Mouse (Mus musculus): ENCODE measurements at regions not wholly inside any gene's neighbourhood (a gene's known extent, or its start where the extent isn't known, plus 50 kb on each side); places are given as distances from the start of the nearest gene placed in this dataset.

GRCm38 (mm10) chr12:12570563-12571251 is 308.8 kb downstream of the Fam49a start:
- H3K9me3 ChIP-seq (ENCODE audit: low read length): no peaks in the 10 kb centered on the region
- WGBS: 93% methylated on average over 7 of the region's 7 CpGs
- ATAC-seq (no peak), DNase-seq (ENCODE audit: low spot score) (no peak)
- no peak overlapping the region for H3K4me3 ChIP-seq (ENCODE audit: low read length)
- H3K4me1 ChIP-seq (ENCODE audit: insufficient read depth, low read length): no peaks in the 10 kb centered on the region
- TF ChIP-seq CTCF (IDR thresholded peaks at IDR 0.05; ENCODE audit: low read depth): no peak
- no peaks in the 10 kb centered on the region for H3K27me3 ChIP-seq (ENCODE audit: insufficient read depth, low read length)
- no peak overlapping the region for H3K27ac ChIP-seq
- H3K36me3 ChIP-seq (ENCODE audit: insufficient read depth, low read length): no peaks in the 10 kb centered on the region
- no peak overlapping the region for H3K4me2 ChIP-seq (ENCODE audit: low read depth, low read length)
- no peak overlapping the region for H3K9ac ChIP-seq (replicated peaks; ENCODE audit: low read length)

- TF ChIP-seq CTCF (IDR thresholded peaks at IDR 0.05; ENCODE audit: low read depth): no peak
- H3K27me3 ChIP-seq (ENCODE audit: insufficient read depth, low read length): no peaks in the 10 kb centered on the region
- H3K4me3 ChIP-seq (ENCODE audit: low read length): no peak overlapping the region
- H3K4me1 ChIP-seq (ENCODE audit: insufficient read depth, low read length): no peaks in the 10 kb centered on the region
- no peaks in the 10 kb centered on the region for H3K36me3 ChIP-seq (ENCODE audit: insufficient read depth, low read length)
- no peak overlapping the region for H3K9ac ChIP-seq (replicated peaks; ENCODE audit: low read length)
- WGBS: 91% methylated on average over 3 of the region's 3 CpGs
- H3K4me2 ChIP-seq (ENCODE audit: low read depth, low read length): no peak overlapping the region
- DNase-seq (ENCODE audit: low spot score) (no peak), ATAC-seq (no peak)
- H3K27ac ChIP-seq: no peak overlapping the region
- H3K9me3 ChIP-seq (ENCODE audit: low read length): no peaks in the 10 kb centered on the region
Observed at GRCm38 (mm10) chr12:12567734-12568104, 305.8 kb downstream of the Fam49a start.

GRCm38 (mm10) chr12:12567058-12567733 is 305.3 kb downstream of the Fam49a start:
- Histone ChIP-seq H3K9me3 (ENCODE audit: low read length) (no peaks in the 10 kb centered on the region), H3K27ac (no peak overlapping the region), H3K4me3 (ENCODE audit: low read length) (no peak overlapping the region), H3K27me3 (ENCODE audit: insufficient read depth, low read length) (no peaks in the 10 kb centered on the region), H3K4me2 (ENCODE audit: low read depth, low read length) (no peak overlapping the region), H3K9ac (replicated peaks; ENCODE audit: low read length) (no peak overlapping the region), H3K36me3 (ENCODE audit: insufficient read depth, low read length) (no peaks in the 10 kb centered on the region), H3K4me1 (ENCODE audit: insufficient read depth, low read length) (no peaks in the 10 kb centered on the region)
- DNase-seq (ENCODE audit: low spot score) (no peak), ATAC-seq (no peak)
- 92% methylated on average over 7 of the region's 7 CpGs for WGBS
- TF ChIP-seq CTCF (IDR thresholded peaks at IDR 0.05; ENCODE audit: low read depth): no peak

DNA sequence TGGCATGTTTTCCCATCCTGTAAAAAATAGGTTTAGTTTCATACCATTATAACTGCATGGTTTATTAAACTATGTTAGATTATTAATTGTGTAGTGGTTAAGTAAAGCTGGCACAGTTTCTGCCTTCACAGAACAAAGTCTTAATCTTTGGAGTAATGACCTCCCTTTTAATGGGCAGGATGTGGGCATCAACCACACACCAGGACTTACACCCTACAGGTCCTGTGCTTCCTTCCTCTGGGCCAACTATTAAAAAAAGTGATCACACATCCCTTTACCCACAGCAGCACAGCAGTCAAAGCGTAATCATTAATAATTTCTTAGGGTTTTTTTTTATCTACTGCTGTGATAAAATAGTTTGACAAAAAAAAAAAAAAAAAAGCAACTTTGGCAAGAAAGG is 300.3 kb downstream of the Fam49a start:
- 83% methylated on average over 1 of the region's 1 CpGs for WGBS
- no peak overlapping the region for H3K4me2 ChIP-seq (ENCODE audit: low read depth, low read length)

GRCm38 (mm10) chr12:12551818-12552217 is 289.9 kb downstream of the Fam49a start:
- no peak for ATAC-seq
- Histone ChIP-seq H3K36me3 (ENCODE audit: insufficient read depth, low read length) (no peaks in the 10 kb centered on the region), H3K4me3 (ENCODE audit: low read length) (no peak overlapping the region), H3K27ac (no peak overlapping the region), H3K4me1 (ENCODE audit: insufficient read depth, low read length) (no peaks in the 10 kb centered on the region), H3K4me2 (ENCODE audit: low read depth, low read length) (no peak overlapping the region), H3K9ac (replicated peaks; ENCODE audit: low read length) (no peak overlapping the region), H3K9me3 (ENCODE audit: low read length) (no peaks in the 10 kb centered on the region), H3K27me3 (ENCODE audit: insufficient read depth, low read length) (no peaks in the 10 kb centered on the region)
- no peak for DNase-seq (ENCODE audit: low spot score)
- TF ChIP-seq CTCF (IDR thresholded peaks at IDR 0.05; ENCODE audit: low read depth): no peak
- 61% methylated on average over 5 of the region's 5 CpGs for WGBS

More for the DNA sequence above, 300.3 kb downstream of the Fam49a start:
- Histone ChIP-seq H3K36me3 (ENCODE audit: insufficient read depth, low read length) (no peaks in the 10 kb centered on the region), H3K27me3 (ENCODE audit: insufficient read depth, low read length) (no peaks in the 10 kb centered on the region), H3K27ac (no peak overlapping the region), H3K9me3 (ENCODE audit: low read length) (no peaks in the 10 kb centered on the region), H3K9ac (replicated peaks; ENCODE audit: low read length) (no peak overlapping the region), H3K4me1 (ENCODE audit: insufficient read depth, low read length) (no peaks in the 10 kb centered on the region), H3K4me3 (ENCODE audit: low read length) (no peak overlapping the region)
- TF ChIP-seq CTCF (IDR thresholded peaks at IDR 0.05; ENCODE audit: low read depth): no peak
- DNase-seq (ENCODE audit: low spot score) (no peak), ATAC-seq (no peak)

DNA sequence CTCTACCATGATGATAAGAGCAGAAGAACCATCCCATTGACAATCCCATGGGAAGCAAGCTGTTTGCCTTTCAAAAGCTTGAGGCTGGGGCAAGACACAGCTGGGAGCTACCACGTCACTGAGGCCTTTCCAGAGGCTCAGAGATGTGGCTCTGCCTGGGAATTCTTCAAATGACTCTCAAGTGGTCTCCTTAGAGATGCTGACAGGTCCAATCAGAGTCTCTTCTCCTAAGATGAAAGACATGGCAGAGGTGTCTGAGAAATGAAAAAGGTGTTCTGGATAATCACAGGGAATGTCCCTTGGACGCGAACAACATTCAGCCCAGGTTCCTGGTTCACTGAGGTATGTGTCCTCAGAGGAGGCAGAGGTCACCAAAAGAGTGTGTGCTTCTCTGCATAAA is 287.7 kb downstream of the Fam49a start:
- no peak for ATAC-seq
- H3K36me3 ChIP-seq (ENCODE audit: insufficient read depth, low read length): no peaks in the 10 kb centered on the region
- no peaks in the 10 kb centered on the region for H3K4me1 ChIP-seq (ENCODE audit: insufficient read depth, low read length)
- no peak overlapping the region for H3K4me3 ChIP-seq (ENCODE audit: low read length)
- no peak for TF ChIP-seq CTCF (IDR thresholded peaks at IDR 0.05; ENCODE audit: low read depth)
- no peak overlapping the region for H3K4me2 ChIP-seq (ENCODE audit: low read depth, low read length)
- WGBS: 89% methylated on average over 3 of the region's 3 CpGs
- H3K9me3 ChIP-seq (ENCODE audit: low read length): no peaks in the 10 kb centered on the region
- H3K27ac ChIP-seq: no peak overlapping the region
- H3K27me3 ChIP-seq (ENCODE audit: insufficient read depth, low read length): no peaks in the 10 kb centered on the region
- no peak for DNase-seq (ENCODE audit: low spot score)
- no peak overlapping the region for H3K9ac ChIP-seq (replicated peaks; ENCODE audit: low read length)

DNA sequence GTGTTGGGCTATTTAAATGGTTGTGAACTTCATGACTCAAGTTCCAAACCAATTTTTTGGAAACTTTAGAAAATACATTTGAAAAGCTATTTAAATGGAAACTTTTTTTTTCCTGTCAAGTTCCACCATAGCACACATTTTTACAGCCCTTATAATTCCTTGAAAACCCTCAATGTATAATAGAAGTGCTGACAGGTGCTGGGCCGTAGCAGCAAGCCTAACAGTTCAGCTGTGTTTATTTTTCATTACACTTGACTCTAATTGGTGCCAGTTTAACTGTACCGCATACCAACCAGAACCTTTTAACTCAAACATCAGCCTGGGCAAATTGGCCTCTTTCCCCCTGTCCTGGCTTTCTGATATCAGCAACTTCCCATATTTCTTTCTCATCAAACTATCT is 286.7 kb downstream of the Fam49a start:
- DNase-seq (ENCODE audit: low spot score): no peak
- Histone ChIP-seq H3K27me3 (ENCODE audit: insufficient read depth, low read length) (no peaks in the 10 kb centered on the region), H3K36me3 (ENCODE audit: insufficient read depth, low read length) (no peaks in the 10 kb centered on the region), H3K9me3 (ENCODE audit: low read length) (no peaks in the 10 kb centered on the region), H3K9ac (replicated peaks; ENCODE audit: low read length) (no peak overlapping the region), H3K4me2 (ENCODE audit: low read depth, low read length) (no peak overlapping the region), H3K27ac (no peak overlapping the region), H3K4me1 (ENCODE audit: insufficient read depth, low read length) (no peaks in the 10 kb centered on the region), H3K4me3 (ENCODE audit: low read length) (no peak overlapping the region)
- no peak for TF ChIP-seq CTCF (IDR thresholded peaks at IDR 0.05; ENCODE audit: low read depth)
- 65% methylated on average over 2 of the region's 2 CpGs for WGBS
- ATAC-seq: no peak

Data from hindbrain, postnatal 0 days (tissue).